Mouse (Mus musculus) c-Kit-negative CD71-positive TER-119-positive erythroid progenitor cells, embryonic 14.5 days (primary cell): ENCODE results near the gene Sox5.

Source experiments
- DNase-seq: peaks from one replicate; pipeline ENCODE4 v3.0.0-alpha.2; 2013; ENCODE audit warnings: low read depth, low spot score

Sox5 gene

DNA sequence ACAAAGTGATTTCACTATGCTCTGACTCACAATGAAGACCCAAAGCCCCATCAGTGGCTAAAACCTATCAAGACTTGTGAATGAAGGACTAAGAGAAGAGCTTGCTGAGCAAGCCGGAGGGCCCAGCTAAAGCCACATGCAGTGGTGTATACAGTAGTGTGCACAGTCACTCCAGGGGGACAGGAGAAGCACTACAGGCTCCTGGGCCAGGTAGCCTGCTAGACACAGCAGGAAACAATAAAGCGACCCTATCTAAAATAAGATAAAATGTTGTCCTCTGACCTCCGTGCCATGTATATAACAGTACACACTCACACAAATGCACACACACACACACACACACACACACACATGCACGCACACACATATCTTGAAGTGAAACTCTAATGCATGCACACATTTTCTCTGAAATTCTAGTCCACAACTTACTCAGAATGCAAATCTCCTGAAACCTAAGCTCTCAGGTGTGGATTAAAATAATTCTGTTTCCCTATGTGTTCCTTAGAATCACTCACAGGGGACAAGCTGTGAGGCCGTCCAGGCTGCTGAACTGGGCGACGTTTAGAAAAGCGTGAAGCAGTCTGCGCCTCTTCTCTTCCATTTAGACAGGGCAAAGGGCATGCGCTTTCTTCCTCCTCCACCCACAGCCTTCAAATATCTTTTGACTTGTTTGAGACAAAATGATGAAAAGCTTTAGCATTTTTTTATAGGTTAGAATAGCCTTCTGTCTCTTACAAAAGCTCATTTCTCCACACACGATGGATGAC lies 197.5 kb downstream of the Sox5 start:
- no peak for DNase-seq

DNA sequence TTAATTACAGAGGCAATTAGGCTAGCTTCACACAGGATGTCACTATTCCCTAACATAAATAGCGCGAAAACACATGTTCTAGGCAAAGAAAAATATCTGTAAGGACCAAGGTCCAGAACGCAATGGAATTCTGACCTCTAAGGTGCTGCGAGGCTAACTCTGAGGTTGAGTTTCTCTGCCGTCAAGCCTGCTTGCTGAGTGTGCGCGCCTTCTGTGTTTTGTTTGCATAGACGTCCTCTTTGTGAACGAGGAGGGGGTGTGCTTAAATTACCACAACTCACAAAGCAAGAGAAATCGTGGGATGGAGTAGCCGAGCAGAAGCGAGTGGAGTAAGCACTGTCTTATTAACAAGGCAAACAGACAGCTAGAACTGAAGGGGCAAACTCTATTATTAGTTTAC lies 202.5 kb downstream of the Sox5 start:
- no peak for DNase-seq

DNA sequence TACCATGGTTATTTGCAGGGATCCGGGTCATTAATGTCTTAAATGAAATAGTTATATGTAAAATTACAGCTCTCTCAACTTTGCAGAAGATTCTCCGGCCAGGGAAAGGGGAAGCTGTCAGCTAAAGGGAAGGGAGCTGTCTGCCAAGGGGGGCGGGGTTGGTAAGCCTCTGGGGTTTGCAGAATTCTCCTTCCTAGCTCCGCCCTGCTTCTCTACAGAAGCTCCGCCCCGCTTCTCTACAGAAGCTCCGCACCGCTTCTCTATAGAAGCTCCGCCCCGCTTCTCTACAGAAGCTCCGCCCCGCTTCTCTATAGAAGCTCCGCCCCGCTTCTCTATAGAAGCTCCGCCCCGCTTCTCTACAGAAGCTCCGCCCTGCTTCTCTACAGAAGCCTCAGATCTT lies 210.9 kb downstream of the Sox5 start:
- no peak for DNase-seq

DNA sequence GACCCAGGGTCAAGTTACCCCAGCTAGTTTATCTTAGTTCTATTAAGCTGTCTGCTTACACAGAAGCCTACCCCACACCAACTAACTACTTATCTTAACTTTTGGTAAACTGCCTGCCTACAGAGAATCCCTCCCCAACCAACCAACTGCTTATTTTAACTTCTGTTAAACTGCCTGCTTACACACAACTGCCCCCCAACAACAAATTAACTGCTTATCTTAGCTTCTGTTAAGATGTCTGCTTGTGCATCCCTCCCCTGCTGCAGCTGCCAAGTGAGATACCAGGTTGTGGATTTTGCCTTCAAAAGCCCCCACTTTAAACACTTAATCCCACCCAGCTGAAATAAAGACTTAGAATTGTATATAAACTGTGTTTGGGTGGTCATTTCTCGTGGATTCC lies 215.9 kb downstream of the Sox5 start:
- no peak for DNase-seq

DNA sequence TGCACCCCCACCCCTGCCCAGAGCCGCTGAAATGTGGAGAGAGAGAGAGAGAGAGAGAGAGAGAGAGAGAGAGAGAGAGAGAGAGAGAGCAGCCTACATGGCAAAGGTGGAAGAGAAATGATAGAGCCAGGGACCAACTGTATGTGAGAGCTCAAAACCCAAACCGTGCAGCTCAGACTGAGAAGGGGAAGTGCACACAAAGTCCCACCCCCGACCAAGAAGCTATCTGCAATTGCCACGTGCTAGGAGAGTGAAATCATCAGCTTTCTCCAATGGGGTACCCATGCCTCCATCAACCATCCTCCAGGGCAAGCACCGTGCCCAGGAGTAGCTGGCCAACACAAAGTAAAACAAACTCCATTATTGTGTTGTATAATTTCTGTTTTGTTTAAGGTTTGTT lies 220.1 kb downstream of the Sox5 start:
- no peak for DNase-seq

DNA sequence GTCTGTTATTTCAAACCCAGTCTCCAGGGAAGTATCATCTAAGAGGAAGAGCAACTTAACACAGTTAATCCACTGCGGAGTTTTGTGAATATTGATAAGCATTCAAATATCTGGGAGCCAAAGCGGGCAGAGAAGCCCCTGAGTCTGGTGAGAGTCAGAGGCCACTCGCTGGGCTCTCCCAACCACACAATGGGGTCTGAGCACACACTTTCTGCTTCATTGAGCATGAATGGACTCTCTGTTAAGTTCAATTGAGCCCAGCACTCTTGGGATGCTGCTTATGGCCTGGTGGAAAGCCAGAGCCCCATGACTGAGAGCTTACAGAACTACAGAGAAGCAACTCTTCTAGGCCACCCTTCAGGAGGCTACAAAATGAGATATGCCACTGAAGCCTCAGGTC lies 221.6 kb downstream of the Sox5 start:
- DNase-seq = no peak

DNA sequence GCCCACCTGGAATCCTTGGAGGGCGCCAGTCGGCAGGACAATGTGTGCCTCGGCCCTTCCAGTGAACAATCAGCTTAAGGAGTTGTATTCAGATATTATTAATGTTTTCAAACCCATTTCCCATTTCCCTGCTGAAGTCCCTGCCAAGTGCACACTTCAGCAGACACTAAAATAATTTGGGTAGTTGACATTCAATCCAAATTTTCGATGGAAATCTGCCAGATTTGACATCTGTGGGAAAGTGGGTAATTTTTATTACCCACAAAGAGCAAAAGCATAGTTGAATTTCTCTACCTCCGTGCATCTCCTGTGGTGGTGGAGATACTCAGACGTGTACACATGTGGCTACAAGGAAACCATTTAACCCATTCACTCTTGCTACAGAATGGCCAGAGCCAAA lies 228.3 kb downstream of the Sox5 start:
- DNase-seq = no peak

DNA sequence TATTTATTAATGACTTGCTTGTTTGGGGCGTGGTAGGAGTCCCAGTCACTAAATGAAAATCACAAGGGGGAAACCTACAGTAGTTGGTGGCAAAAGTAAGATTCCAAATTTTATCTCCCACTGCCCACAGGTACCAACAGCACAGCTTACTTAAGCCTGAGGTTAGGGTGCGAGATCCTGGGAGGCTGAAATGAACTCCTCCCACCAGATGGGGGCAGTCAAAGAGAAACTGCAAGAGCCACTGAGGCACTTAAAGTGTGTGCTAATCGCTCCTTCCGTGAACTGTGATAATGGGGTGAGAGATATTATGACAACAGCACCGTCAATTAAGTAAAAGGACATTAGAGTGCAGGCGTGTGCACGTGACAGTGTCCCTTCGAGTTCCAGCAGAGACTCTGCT lies 232.8 kb downstream of the Sox5 start:
- DNase-seq = no peak

DNA sequence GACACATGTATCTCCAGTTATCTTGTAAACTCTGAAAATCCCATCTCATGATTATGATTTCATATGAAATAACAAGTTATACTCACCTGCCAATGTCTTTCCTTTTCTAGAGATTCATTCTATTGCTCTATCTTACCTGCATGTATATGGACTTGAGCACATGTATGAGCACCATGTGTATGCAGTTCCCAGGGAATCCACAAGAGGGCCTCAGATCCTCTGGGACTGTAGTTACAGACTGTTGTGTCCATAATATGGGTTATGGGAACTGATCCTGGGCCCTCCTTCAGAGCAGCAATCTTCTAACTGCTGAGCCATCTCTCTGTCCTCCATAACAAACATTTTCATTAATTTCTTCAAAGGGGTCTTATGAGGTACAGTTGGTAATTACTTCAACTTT lies 234.6 kb downstream of the Sox5 start:
- no peak for DNase-seq

DNA sequence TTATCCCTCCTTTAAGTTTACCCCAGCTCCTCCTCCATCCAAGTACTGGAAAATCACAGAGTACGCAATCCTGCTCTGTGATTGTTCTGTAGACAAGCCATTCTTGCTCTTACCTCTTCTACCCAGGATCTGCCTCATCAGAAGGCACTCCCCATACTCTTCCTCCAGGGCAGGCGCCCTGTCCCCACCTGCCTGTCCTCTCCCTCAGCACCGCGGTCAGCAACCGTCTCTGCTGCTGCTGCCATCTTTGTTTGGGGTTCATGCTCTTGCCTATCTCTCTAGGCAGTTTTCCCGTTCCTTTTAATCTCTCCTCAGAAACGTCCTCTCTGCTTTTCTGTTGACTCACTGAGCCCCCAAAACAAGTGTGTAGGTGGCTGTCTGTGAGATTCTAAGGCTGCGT lies 236.2 kb downstream of the Sox5 start:
- DNase-seq = no peak

DNA sequence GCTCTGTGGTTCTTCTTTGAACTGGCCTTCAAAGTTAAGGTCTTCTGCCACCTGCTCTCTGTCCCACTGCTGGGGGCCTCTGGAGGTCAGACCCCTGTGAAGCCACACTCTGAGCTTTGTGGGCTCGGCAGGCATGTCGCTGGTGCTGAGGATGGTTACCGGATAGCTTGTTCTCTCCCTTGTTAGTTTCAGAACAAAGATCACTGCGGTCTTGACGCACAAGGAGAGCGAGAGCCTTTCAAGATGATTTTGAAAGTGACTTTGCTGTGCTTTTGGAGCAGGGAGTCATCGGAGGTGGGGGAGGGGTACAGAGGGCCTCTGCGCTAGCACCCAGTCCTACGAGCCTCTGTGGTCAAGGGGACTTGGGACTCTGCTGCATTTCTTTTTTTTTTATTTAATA lies 240.5 kb downstream of the Sox5 start:
- no peak for DNase-seq

DNA sequence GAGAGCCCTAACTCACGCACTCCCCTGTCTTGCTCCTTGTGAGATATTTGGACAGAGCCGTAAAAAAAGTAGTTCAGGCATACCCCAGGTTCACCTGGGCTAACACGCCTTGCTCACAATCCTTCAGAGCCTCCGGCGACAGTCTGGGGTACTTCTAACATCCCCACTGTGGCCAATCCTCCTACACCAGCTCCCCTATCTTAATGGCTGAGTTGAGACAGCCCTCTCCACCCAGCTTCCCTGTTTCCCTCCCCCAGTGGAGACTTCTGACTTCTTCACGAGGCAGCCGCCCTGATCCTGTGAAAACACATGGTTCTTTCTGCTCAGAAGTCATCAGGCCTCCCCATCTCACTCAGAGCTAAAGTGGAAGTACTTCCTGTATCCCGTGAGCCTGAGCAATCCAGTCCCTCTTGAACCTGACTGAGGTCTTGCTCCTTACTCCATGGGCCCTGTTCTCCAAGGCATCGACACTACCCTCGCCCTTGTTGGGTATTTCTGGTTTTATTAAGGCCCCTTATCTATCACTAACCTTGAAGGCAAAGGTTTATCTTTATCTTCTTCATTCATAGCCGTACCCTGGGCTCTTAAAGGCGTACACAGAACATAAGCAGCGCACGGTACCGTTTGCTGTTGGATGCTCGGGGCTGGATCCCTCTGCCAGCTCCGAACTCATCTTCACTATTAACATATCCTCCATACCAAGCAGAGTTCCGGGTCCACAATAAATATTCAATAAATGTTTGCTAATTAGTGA lies 242.2 kb downstream of the Sox5 start:
- DNase-seq = no peak

DNA sequence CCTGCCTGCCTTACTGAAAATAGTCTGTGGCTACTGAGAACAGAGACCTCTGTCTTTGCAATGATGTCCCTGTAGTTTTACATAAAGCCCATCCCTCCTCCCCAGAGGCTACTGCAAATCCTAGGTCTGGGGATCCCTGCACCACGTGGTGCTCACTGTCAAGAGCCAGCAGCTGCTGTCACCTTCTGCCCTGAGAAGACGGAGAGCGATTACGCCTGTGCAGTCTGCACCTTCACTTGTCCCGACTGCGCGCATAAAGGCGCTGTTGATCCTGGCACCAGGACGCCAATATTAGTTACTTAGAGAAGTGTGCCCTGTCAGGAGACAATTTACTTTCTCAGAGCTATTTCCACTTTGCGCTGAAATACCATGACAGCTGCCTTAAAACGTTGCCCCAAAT lies 258.3 kb downstream of the Sox5 start:
- DNase-seq = no peak

DNA sequence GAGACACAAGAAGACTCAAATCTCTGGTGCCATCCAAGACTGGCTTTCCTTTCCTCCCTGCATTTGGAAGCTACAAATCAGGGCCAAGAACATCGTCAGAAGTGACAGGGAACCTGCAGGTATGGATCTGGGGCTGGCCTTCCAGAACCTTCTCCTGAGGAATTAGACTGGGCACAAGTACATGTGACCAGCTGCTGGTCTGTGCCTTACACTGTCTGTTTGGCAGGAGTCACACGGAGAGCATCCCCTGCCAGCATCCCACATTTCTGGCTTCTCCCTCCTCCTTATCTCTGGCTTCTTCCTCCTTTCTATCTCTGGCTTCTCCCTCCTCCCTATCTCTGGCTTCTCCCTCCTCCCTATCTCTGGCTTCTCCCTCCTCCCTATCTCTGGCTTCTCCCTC lies 263.0 kb downstream of the Sox5 start:
- DNase-seq = no peak

DNA sequence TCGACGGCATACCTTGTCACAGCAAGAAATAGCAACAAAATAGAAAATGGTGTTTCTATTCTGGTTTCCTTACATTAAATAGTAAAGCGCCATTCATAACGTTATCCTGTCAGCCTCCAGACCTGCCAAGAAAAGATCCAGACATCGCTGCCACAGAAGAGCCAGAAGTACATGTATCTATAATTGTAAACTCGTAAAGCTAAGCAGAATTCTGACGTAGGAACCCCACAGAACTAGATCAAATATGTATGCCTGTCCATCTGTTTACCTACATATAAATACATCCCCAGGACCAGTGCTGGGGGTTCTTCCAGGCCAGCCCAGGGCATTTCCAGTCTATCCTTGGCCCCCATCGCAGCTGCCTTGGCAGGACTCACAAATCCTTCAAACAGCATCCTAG lies 265.9 kb downstream of the Sox5 start:
- no peak for DNase-seq

DNA sequence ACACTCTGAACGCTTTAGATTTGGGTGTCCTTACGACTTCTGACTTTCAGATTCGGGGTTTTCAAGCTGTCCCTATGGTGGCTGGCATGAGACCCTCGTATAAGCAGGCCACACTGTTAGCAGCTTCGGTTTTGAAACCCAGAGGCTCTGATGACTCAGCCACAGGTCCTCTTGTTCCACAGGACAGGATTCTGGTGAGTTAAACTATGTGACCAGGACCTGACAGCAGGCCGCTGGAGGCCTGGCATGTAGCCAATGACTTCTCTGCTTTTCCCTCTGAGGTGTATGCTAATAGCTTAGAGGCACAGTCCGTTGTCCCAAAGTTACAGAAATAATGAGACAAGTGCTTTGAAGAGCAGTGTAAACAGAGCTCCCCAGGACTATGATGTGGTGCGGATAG lies 268.0 kb downstream of the Sox5 start:
- DNase-seq = no peak

DNA sequence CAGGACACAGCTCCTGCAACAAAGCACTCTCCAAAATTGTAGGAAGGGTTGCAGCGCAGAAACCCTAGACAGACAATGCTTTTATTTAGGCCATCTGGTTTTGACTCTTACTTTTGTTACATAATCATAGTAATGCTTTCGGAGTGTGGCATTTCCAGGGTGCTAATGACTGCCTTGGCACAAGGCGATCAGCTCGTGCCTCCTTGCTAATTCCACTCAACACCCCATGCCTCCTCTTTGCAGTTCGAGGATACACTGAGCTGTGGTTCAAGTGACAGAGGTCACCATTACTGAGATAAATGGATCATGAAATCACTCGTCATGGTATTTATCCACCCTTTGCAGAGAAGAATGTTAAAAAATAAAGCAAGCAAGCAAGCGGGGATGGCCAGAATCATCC lies 269.9 kb downstream of the Sox5 start:
- no peak for DNase-seq

DNA sequence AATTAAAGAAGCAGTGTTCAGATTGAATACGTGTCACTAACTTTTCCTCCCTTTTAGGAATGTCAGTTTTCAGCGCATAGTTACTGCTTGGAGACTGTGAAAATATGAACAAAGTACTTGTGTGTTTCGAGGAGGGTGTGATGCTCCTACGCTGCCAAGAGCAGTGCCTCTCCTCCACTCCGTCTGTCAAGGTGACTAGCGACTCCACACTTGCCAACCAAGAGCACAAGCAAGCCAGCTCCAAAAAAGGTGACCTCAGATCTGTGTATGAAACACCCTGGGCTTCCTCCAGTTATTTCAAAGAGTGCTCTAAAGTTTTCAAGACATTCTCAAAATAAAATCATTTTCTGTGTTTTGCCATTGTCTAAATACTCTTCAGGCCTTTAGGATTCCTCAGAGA lies 271.6 kb downstream of the Sox5 start:
- DNase-seq = no peak

DNA sequence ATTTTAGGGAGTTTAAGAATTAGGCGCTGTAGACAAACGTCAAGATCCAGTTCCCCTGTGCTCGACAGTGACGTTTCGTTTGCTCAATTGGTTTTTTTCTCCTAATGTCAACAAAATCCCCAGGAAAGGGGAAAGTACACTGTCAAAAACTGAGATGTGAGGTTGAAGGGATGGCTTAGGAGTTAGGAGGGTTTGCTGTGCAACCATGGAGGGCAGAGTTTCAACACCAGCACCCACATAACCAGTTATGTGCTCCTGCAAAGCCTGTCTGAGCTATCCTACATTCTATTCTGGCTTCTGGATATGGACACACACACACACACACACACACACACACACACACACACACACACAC lies 277.6 kb downstream of the Sox5 start:
- no peak for DNase-seq

DNA sequence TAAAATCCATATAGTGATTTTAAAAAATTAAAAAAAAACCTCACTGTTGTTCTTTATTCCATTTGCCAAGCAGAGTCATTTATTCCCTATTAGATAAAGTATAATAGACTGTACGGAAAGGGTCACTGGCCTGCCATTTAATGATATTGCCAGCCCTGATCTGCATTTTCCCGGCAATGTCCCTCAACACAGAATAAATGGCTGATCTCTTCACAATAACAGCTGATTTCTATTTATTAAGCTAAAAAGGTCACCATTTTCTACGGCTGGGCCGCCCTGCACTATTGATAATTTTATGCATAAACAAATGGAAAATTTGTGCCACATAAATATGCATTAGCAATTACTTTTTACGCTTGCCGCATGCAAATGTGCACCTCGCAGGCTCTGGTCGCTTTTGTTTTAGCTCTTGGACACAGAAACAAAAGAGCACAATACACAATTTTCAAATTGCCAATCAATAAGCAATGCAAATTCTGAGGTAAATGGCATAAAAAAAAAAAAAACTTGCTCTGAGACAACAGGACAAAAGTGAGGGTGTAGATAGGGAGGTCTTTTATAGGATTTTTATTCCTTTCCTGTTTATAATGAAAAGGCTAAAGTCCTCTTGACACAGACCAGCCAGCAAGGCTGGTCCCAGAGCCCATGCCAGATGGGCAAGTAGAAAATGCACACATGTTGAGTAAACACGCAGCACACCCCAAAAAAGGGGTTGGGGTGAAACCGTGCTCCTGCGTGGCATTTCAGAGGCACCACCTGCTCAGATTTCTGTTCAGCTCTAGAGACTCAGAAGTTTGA lies 278.2 kb downstream of the Sox5 start:
- no peak for DNase-seq

DNA sequence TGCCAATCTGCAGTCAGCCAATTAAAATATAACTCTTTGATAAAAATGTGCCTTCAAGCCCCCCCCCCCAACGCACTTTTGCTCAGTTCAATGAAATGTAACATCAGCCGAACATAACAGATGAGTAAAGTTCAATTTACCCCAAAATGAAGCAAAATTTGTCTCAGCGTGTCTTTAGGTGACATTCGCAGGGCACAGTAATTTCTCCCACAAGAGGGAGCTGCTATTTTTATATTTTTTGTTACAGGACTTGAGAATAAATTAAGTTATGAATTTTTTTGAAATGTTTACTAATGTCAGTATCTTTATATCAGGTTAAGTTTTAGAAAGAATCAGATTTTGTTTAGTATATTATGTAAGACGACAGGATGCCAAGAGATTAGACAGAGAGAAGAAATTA lies 280.3 kb downstream of the Sox5 start:
- no peak for DNase-seq

DNA sequence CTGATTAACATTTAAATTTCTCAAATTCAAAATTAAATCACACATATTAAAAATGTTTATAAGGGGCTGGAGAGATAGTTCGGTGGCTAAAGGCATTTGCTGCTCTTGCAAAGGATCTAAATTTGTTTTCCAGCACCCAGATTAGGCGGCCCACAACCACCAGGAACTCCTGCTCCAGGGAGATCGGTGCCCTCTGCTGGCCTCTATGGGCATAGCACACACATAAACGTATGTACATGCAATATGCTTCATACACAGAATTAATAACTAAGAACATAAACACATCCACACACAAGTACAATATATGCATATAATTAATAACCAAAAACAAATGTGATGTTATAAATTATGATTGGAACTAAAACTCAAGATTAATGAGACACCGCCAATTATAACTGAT lies 283.6 kb downstream of the Sox5 start:
- no peak for DNase-seq
